ENCODE assay signal across 24 mouse cellular contexts in the genomic region with DNA sequence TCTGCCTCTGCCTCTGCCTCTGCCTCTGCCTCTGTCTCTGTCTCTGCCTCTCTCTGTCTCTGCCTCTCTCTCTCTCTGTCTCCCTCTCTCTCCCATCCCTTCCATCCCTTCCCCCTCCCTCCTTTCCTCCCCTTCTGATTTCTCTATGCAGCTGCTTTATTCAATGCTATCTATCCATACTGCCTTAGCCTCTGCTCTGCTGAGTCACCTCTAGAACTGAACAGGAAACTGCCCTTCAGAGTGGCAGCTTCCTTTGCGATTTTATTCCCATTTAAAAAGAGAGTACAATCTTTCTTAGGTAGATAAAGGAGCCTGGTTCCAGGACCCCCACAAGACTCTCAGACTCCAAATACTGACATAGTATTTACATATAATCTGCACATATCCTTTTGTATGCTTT. TPM values are rescaled to one million over a fixed set of nuclear protein-coding genes. Genes with fewer than 3 reads are reported as not detected.
"Had no signal": no experiment of that assay in that cellular context is flagged by ENCODE, and none has a peak within 500 bp of the region (broad histone marks: within the 10 kb centered on the region; RNA-seq: fewer than 3 reads in every experiment).

No protein-coding gene starts in this region.

- H3K27me3 ChIP-seq: kidney, embryonic 15.5 days; limb, embryonic 12.5 days; limb, embryonic 15.5 days; midbrain, embryonic 12.5 days; neural tube, embryonic 13.5 days had no signal

- DNase-seq: kidney, adult 8-10 months; kidney, postnatal 10 days; kidney, postnatal 36 days; left cerebral cortex, postnatal 4 days; liver, postnatal 0 days; lung, embryonic 14.5 days; thymus, adult 18-20 months; thymus, postnatal 36 days had no signal

- H3K4me3 ChIP-seq: kidney, embryonic 15.5 days; limb, embryonic 12.5 days; limb, embryonic 15.5 days; midbrain, embryonic 12.5 days; myocyte; neural tube, embryonic 13.5 days had no signal

- H3K9me3 ChIP-seq: kidney, embryonic 15.5 days; limb, embryonic 12.5 days; limb, embryonic 15.5 days; midbrain, embryonic 12.5 days; neural tube, embryonic 13.5 days had no signal

- H3K27ac ChIP-seq: kidney, embryonic 15.5 days; limb, embryonic 12.5 days; limb, embryonic 15.5 days; liver, embryonic 14.5 days; macrophage; midbrain, embryonic 12.5 days; neural tube, embryonic 13.5 days had no signal

- H3K4me2 ChIP-seq: kidney, embryonic 15.5 days; limb, embryonic 12.5 days; limb, embryonic 15.5 days; liver, embryonic 11.5 days; lung, embryonic 14.5 days; midbrain, embryonic 12.5 days; neural tube, embryonic 13.5 days had no signal

- H3K4me1 ChIP-seq: kidney, embryonic 15.5 days had no signal

- ATAC-seq: liver, postnatal 0 days; lung, postnatal 0 days; midbrain, embryonic 16.5 days had no signal

- H3K36me3 ChIP-seq: kidney, embryonic 15.5 days; limb, embryonic 12.5 days; limb, embryonic 15.5 days; midbrain, embryonic 12.5 days; neural tube, embryonic 13.5 days had no signal

- H3K9ac ChIP-seq: kidney, embryonic 15.5 days; limb, embryonic 12.5 days; limb, embryonic 15.5 days; liver, embryonic 14.5 days; liver, postnatal 0 days; lung, embryonic 14.5 days; midbrain, embryonic 12.5 days; neural tube, embryonic 13.5 days had no signal

RNA-seq across cellular contexts. Expression of a gene that starts 47.1 kb away (rescaled TPM):
- total RNA-seq: megakaryocyte, adult 5-6 weeks; monocyte, adult 5-6 weeks; neutrophil, adult 5-6 weeks had no signal
- polyA plus RNA-seq: limb, embryonic 12.5 days; liver, embryonic 11.5 days; liver, embryonic 14.5 days; liver, postnatal 0 days; lung, embryonic 14.5 days; macrophage; midbrain, embryonic 12.5 days; myocyte; neural tube, embryonic 13.5 days; spleen, adult 2 months; testis, adult 2 months had no signal
